Mouse (Mus musculus): ENCODE results near the gene Runx3. TPM values are rescaled to one million over a fixed set of nuclear protein-coding genes. Genes with fewer than 3 reads are reported as not detected.

Gene Runx3
- total and polyA plus RNA-seq, 2 experiments from 2014 or later: not detected

- Histone ChIP-seq H3K4me2 (ENCODE audit: low read depth, low read length, poor library complexity, severe bottlenecking) (no peak overlapping the region), H3K36me3 (ENCODE audit: insufficient read depth, low read length) (no peaks in the 10 kb centered on the region), H3K9me3 (ENCODE audit: low read length) (no peaks in the 10 kb centered on the region), H3K4me3 (ENCODE audit: low read depth, low read length) (no peak overlapping the region), H3K27ac (ENCODE audit: low read depth, low read length) (no peak overlapping the region), H3K4me1 (ENCODE audit: insufficient read depth, low read length) (no peaks in the 10 kb centered on the region), H3K27me3 (ENCODE audit: insufficient read depth, low read length) (no peaks in the 10 kb centered on the region), H3K9ac (replicated peaks; ENCODE audit: low read length, poor library complexity, severe bottlenecking) (no peak overlapping the region)
- DNase-seq (ENCODE audit: low spot score) (no peak), ATAC-seq (ENCODE audit: low FRiP score) (no peak)
- WGBS: 89% methylated on average over 12 of the region's 12 CpGs
- TF ChIP-seq CTCF (IDR thresholded peaks at IDR 0.05): no peak
These were observed 101.4 kb downstream of the Runx3 start for GRCm38 (mm10) chr4:135221632-135222407.

- 85% methylated on average over 9 of the region's 9 CpGs for WGBS
- no peak for TF ChIP-seq CTCF (IDR thresholded peaks at IDR 0.05)
These were observed 103.4 kb downstream of the Runx3 start for GRCm38 (mm10) chr4:135223808-135224207.

GRCm38 (mm10) chr4:135226008-135226667 lies 105.7 kb downstream of the Runx3 start:
- no peaks in the 10 kb centered on the region for H3K36me3 ChIP-seq (ENCODE audit: insufficient read depth, low read length)
- H3K4me2 ChIP-seq (ENCODE audit: low read depth, low read length, poor library complexity, severe bottlenecking): no peak overlapping the region
- H3K27me3 ChIP-seq (ENCODE audit: insufficient read depth, low read length): no peaks in the 10 kb centered on the region
- no peaks in the 10 kb centered on the region for H3K4me1 ChIP-seq (ENCODE audit: insufficient read depth, low read length)
- ATAC-seq (ENCODE audit: low FRiP score): no peak
- 96% methylated on average over 12 of the region's 12 CpGs for WGBS
- H3K9me3 ChIP-seq (ENCODE audit: low read length): no peaks in the 10 kb centered on the region
- no peak for DNase-seq (ENCODE audit: low spot score)
- TF ChIP-seq CTCF (IDR thresholded peaks at IDR 0.05): no peak
- no peak overlapping the region for H3K9ac ChIP-seq (replicated peaks; ENCODE audit: low read length, poor library complexity, severe bottlenecking)
- H3K4me3 ChIP-seq (ENCODE audit: low read depth, low read length): no peak overlapping the region
- H3K27ac ChIP-seq (ENCODE audit: low read depth, low read length): no peak overlapping the region

More at GRCm38 (mm10) chr4:135223808-135224207, 103.4 kb downstream of the Runx3 start:
- Histone ChIP-seq H3K4me1 (ENCODE audit: insufficient read depth, low read length) (no peaks in the 10 kb centered on the region), H3K9ac (replicated peaks; ENCODE audit: low read length, poor library complexity, severe bottlenecking) (no peak overlapping the region), H3K9me3 (ENCODE audit: low read length) (no peaks in the 10 kb centered on the region), H3K27ac (ENCODE audit: low read depth, low read length) (no peak overlapping the region), H3K36me3 (ENCODE audit: insufficient read depth, low read length) (no peaks in the 10 kb centered on the region), H3K4me2 (ENCODE audit: low read depth, low read length, poor library complexity, severe bottlenecking) (no peak overlapping the region), H3K4me3 (ENCODE audit: low read depth, low read length) (no peak overlapping the region), H3K27me3 (ENCODE audit: insufficient read depth, low read length) (no peaks in the 10 kb centered on the region)
- DNase-seq (ENCODE audit: low spot score) (peak; percentile 22), ATAC-seq (ENCODE audit: low FRiP score) (no peak)

Other genes starting within 250 kb of the Runx3 start
- gene Tmem50a, start 205.6 kb upstream of the Runx3 start, total RNA-seq (2014; rRNA removed): 165 and 206 TPM in 2 replicates
- 251 and 262 TPM in 2 replicates for gene Tmem50a, start 205.6 kb upstream of the Runx3 start, polyA plus RNA-seq (2015; fragmentation: Nextera tagmentation; extraction: Ambion mirVana)
- gene Rsrp1, start 197.1 kb upstream of the Runx3 start, total RNA-seq (2014; rRNA removed): 109 and 115 TPM in 2 replicates
- 319 and 323 TPM in 2 replicates for gene Rsrp1, start 197.1 kb upstream of the Runx3 start, polyA plus RNA-seq (2015; fragmentation: Nextera tagmentation; extraction: Ambion mirVana)
- gene Syf2, start 189.8 kb upstream of the Runx3 start, total RNA-seq (2014; rRNA removed): 39.8 and 45.3 TPM in 2 replicates
- gene Syf2, start 189.8 kb upstream of the Runx3 start, polyA plus RNA-seq (2015; fragmentation: Nextera tagmentation; extraction: Ambion mirVana): 69.4 and 70.7 TPM in 2 replicates
- 47.4 and 55.5 TPM in 2 replicates for gene Clic4, start 152.2 kb downstream of the Runx3 start, total RNA-seq (2014; rRNA removed)
- gene Clic4, start 152.2 kb downstream of the Runx3 start, polyA plus RNA-seq (2015; fragmentation: Nextera tagmentation; extraction: Ambion mirVana): 38.0 and 38.6 TPM in 2 replicates
- 40.1 and 48.3 TPM in 2 replicates for gene Srrm1, start 232.7 kb downstream of the Runx3 start, total RNA-seq (2014; rRNA removed)
- gene Srrm1, start 232.7 kb downstream of the Runx3 start, polyA plus RNA-seq (2015; fragmentation: Nextera tagmentation; extraction: Ambion mirVana): 142 and 173 TPM in 2 replicates

Measured in midbrain, postnatal 0 days (tissue).